Mouse (Mus musculus) heart, postnatal 0 days (tissue): ENCODE results near the gene Sbk2. TPM values are rescaled to one million over a fixed set of nuclear protein-coding genes. Genes with fewer than 3 reads are reported as not detected.
A peak's percentile ranks its signal among the peaks of the same experiment; 100 is the strongest.

ENCODE experiments used
- ATAC-seq: fragments of 200-750 bp; cut with Nextera tagmentation; 2 replicates; pipeline ENCODE4 v1.8.0; 2017; ENCODE audit warnings: low read depth, moderate number of reproducible peaks, moderate library complexity; ENCODE audit not compliant: insufficient read depth
- DNase-seq: peaks from one replicate; pipeline ENCODE4 v3.0.0-alpha.2; 2016; ENCODE audit warnings: low spot score
- H3K27ac ChIP-seq: fragments of 300-500 bp; sonication (generic); 2 replicates; pipeline ENCODE4 v1.5.1; 2014; ENCODE audit warnings: low read depth, mild to moderate bottlenecking
- H3K27me3 ChIP-seq: fragments of 300-500 bp; sonication (generic); 2 replicates; pipeline ENCODE4 v1.6.1; 2014; ENCODE audit warnings: low read length, mixed read lengths; ENCODE audit not compliant: control insufficient read depth, insufficient read depth
- H3K36me3 ChIP-seq: fragments of 300-500 bp; sonication (generic); replicated peaks from 2 replicates; pipeline ENCODE4 v1.6.1; 2014; ENCODE audit warnings: low read length, mixed read lengths; ENCODE audit not compliant: control insufficient read depth, insufficient read depth
- H3K4me1 ChIP-seq: fragments of 300-500 bp; sonication (generic); 2 replicates; pipeline ENCODE4 v1.6.1; 2014; ENCODE audit warnings: antibody characterized with exemption; ENCODE audit not compliant: control insufficient read depth, insufficient read depth
- H3K4me2 ChIP-seq: fragments of 300-500 bp; sonication (generic); 2 replicates; pipeline ENCODE4 v1.6.1; 2014; ENCODE audit warnings: low read depth, mild to moderate bottlenecking, low read length, moderate library complexity
- H3K4me3 ChIP-seq: fragments of 300-500 bp; sonication (generic); 2 replicates; pipeline ENCODE4 v1.5.1; 2014; ENCODE audit warnings: low read depth, low read length
- H3K9ac ChIP-seq: fragments of 300-500 bp; sonication (generic); replicated peaks from 2 replicates; pipeline ENCODE4 v1.6.1; 2014; ENCODE audit warnings: low read depth, low read length, mixed read lengths
- H3K9me3 ChIP-seq: fragments of 300-500 bp; sonication (generic); replicated peaks from 2 replicates; pipeline ENCODE4 v1.6.1; 2016; ENCODE audit warnings: low read length; ENCODE audit not compliant: control insufficient read depth
- CTCF ChIP-seq: IDR thresholded peaks from 2 replicates; pipeline ENCODE4 v1.5.1; 2016; ENCODE audit warnings: antibody characterized with exemption, control low read depth, low read depth
- EP300 ChIP-seq: IDR thresholded peaks from 2 replicates; pipeline ENCODE4 v1.6.1; 2016; ENCODE audit warnings: antibody characterized with exemption, low read depth
- WGBS: fragments of 180-500 bp; shearing (Covaris S2); extraction: QIAGEN DNeasy Blood & Tissue Kit; methylation state at CpG from one replicate; pipeline ENCODE4 v1.1.7; 2014; 5-methylcytosine and 5-hydroxymethylcytosine counted together
- polyA plus RNA-seq: library from polyadenylated mRNA; unstranded; fragments of >200 nt; fragmentation: Nextera tagmentation; extraction: Ambion mirVana; gene quantifications from 2 replicates; pipeline ENCODE4 v1.2.1, GENCODE M21; 2015
- total RNA-seq: library from RNA; depleted of rRNA; stranded (reverse); fragments of >200 nt; gene quantifications from 2 replicates; pipeline ENCODE4 v1.2.3, GENCODE M21; 2014; ENCODE audit warnings: low replicate concordance

The Sbk2 gene
- total and polyA plus RNA-seq, 2 experiments from 2014 or later: 16.4 to 22.0 TPM

- TF ChIP-seq CTCF: 0 out of 2 replicates have a peak, but pooled peaks have one; percentile 15
- TF ChIP-seq EP300: no peak
- ATAC-seq (no peak), DNase-seq (no peak)
- WGBS: 4% methylated on average over 14 of the region's 14 CpGs
- Histone ChIP-seq H3K27me3 (no peaks in the 10 kb centered on the region), H3K4me2 (peak overlapping the region; percentile 71), H3K9me3 (no peaks in the 10 kb centered on the region), H3K4me1 (peaks cover 22% of the 10 kb centered on the region), H3K4me3 (peak overlapping the region; percentile 34), H3K9ac (peak overlapping the region; percentile 32; the same call in 1 of the 2 replicates), H3K27ac (peak overlapping the region; percentile 59; the same call in 1 of the 2 replicates), H3K36me3 (peaks cover 27% of the 10 kb centered on the region)
These were observed 41.2 kb downstream of the Sbk2 start for GRCm38 (mm10) chr7:4922931-4923565.

GRCm38 (mm10) chr7:4922508-4922907 lies 41.7 kb downstream of the Sbk2 start:
- Histone ChIP-seq H3K4me1 (peaks cover 22% of the 10 kb centered on the region), H3K9ac (peak overlapping the region; percentile 32; the same call in 1 of the 2 replicates), H3K27me3 (no peaks in the 10 kb centered on the region), H3K9me3 (no peaks in the 10 kb centered on the region), H3K4me3 (peak overlapping the region; percentile 34), H3K4me2 (peak overlapping the region; percentile 71), H3K27ac (0 out of 2 replicates have a peak overlapping the region, but pooled peaks have one; percentile 18), H3K36me3 (peaks cover 32% of the 10 kb centered on the region)
- WGBS: 1% methylated on average over 14 of the region's 14 CpGs
- peak; percentile 66 for DNase-seq
- peak; percentile 42 for ATAC-seq
- no peak for TF ChIP-seq EP300

GRCm38 (mm10) chr7:4921824-4922482 lies 42.3 kb downstream of the Sbk2 start, which contains the start of gene Nat14:
TSS of gene Nat14 (plus strand) at chr7:4922028.
- H3K36me3 ChIP-seq: peaks cover 32% of the 10 kb centered on the region
- TF ChIP-seq EP300: no peak
- TF ChIP-seq CTCF: no peak
- H3K4me2 ChIP-seq: peak within 1 kb of the TSS; percentile 71
- peak within 1 kb of the TSS; percentile 34 for H3K4me3 ChIP-seq
- 26% methylated on average over 8 of the region's 8 CpGs for WGBS
- H3K9ac ChIP-seq: peak within 1 kb of the TSS; percentile 32; the same call in 1 of the 2 replicates
- no peaks in the 10 kb centered on the region for H3K27me3 ChIP-seq
- H3K27ac ChIP-seq: peak within 1 kb of the TSS; percentile 77
- ATAC-seq (no peak), DNase-seq (no peak)
- peaks cover 22% of the 10 kb centered on the region for H3K4me1 ChIP-seq
- no peaks in the 10 kb centered on the region for H3K9me3 ChIP-seq

- peak; percentile 46 for DNase-seq
- Histone ChIP-seq H3K4me3 (no peak overlapping the region), H3K9ac (no peak overlapping the region), H3K4me2 (0 out of 2 replicates have a peak overlapping the region, but pooled peaks have one; percentile 13), H3K4me1 (peaks cover 22% of the 10 kb centered on the region), H3K36me3 (peaks cover 32% of the 10 kb centered on the region), H3K9me3 (no peaks in the 10 kb centered on the region), H3K27me3 (no peaks in the 10 kb centered on the region), H3K27ac (peak overlapping the region; percentile 77)
- ATAC-seq: peak; percentile 27
- TF ChIP-seq CTCF: no peak
- TF ChIP-seq EP300: no peak; the same call in 1 of the 2 replicates
- WGBS: 27% methylated on average over 23 of the region's 23 CpGs
These were observed 43.0 kb downstream of the Sbk2 start for GRCm38 (mm10) chr7:4920976-4921823.

- peaks cover 22% of the 10 kb centered on the region for H3K4me1 ChIP-seq
- ATAC-seq (no peak), DNase-seq (no peak)
- no peak overlapping the region for H3K9ac ChIP-seq
- no peaks in the 10 kb centered on the region for H3K9me3 ChIP-seq
- 90% methylated on average over 19 of the region's 19 CpGs for WGBS
- peaks cover 32% of the 10 kb centered on the region for H3K36me3 ChIP-seq
- H3K27me3 ChIP-seq: no peaks in the 10 kb centered on the region
- no peak for TF ChIP-seq EP300
- no peak for TF ChIP-seq CTCF
- peak overlapping the region; percentile 77 for H3K27ac ChIP-seq
- H3K4me3 ChIP-seq: no peak overlapping the region
- no peak overlapping the region for H3K4me2 ChIP-seq
These were observed 43.7 kb downstream of the Sbk2 start for GRCm38 (mm10) chr7:4920496-4920895.
